Mouse (Mus musculus): ENCODE measurements around the gene Rad51c.

GRCm38 (mm10) chr11:87449200-87449547 is 44.4 kb upstream of the Rad51c start:
- TF ChIP-seq CTCF (IDR thresholded peaks at IDR 0.05; ENCODE audit: low read depth, low read length): no peak
- no peak for TF ChIP-seq POLR2A (IDR thresholded peaks at IDR 0.05; ENCODE audit: insufficient read depth, low read length)
- TF ChIP-seq EP300 (IDR thresholded peaks at IDR 0.05; ENCODE audit: insufficient read depth, low read depth, low read length): no peak
